Mouse (Mus musculus): ENCODE data around the gene Uox.

Uox gene

DNA sequence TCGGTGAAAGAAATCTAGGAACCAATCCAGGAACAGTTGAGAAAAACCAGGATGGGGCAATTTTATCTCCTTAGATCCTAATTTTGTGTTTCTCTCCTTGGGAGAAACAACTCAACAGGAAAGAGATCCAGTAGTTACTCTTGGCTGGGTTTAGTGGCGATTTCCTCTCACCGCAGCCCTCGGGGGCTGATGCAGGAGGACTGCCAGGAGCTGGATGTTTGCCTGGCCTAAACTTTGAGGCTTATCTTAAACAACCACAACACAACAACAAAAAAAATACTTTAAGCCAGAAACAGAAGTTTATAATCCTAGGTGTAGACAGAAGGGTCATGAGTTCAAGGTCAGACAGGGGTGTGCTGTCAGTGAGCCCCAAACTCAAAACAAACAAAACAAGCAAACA lies 41.6 kb downstream of the Uox start:
- CTCF ChIA-PET, result interaction anchor here in 1 of 4 experiments (0.6 kb wide), 1 partner anchor 59 kb away, joined by 4 read pairs; no protein-coding TSS in a partner anchor
- POLR2A ChIA-PET, result interaction anchor here in 1 of 4 experiments (0.7 kb wide), 1 partner anchor 140 kb away, joined by 3 read pairs; no protein-coding TSS in a partner anchor

DNA sequence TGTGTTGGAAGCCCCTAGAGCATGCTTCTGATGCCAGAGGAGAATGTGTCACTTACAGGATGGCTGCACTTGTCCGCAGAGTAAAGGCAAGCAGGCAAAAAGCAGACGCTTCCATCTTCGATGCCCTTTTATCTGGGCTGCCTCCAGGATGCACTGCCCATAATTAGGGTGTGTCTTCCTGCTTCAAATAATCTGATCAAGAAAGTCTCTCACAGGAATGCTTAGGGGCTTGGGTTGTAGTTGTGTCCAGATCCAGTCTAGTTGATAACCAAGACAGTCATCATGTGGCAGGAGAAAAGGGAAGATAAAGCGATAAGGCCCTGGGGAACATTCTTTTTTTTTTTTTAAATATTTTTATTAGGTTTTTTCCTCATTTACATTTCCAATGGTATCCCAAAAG lies 45.3 kb downstream of the Uox start, which contains the start of gene Dnase2b:
Dnase2b (minus strand) TSS at position 101 of the 400 bp plus-strand sequence.
- ChIA-PET POLR2A (no interaction called here), CTCF (no interaction called here)

GRCm38 (mm10) chr3:146616533-146617283 lies 46.5 kb downstream of the Uox start:
- POLR2A ChIA-PET, result no interaction called here
- CTCF ChIA-PET, result no interaction called here

- POLR2A ChIA-PET, result no interaction called here
- CTCF ChIA-PET, result interaction anchor here in 1 of 4 experiments (1.0 kb wide), 1 partner anchor 297 kb away, joined by 3 read pairs; no protein-coding TSS in a partner anchor
Observed at GRCm38 (mm10) chr3:146617946-146618345, 47.7 kb downstream of the Uox start.

DNA sequence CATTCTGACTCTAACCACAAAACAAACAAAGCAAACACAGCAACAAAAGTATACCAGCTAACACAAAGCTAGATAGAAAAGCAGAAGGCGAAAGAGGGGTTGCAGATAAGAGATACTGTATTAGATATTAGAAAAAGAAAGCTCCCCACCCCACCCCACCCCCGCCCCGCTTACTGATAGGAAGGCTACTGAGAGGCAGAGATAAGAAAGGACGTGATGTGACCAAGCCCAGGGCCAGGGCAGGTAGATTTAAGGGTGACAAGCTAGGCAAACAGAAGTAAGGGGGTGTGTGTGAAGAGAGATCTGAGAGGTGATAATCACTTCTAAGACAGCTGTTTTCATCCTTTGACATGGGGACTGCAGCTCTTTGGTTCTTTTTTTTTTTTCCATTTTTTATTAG lies 48.1 kb downstream of the Uox start:
- POLR2A ChIA-PET, result no interaction called here
- CTCF ChIA-PET, result interaction anchor here in 1 of 4 experiments (0.6 to 1.0 kb wide), 2 partner anchors 296 to 371 kb away, joined by 3 to 7 read pairs; no protein-coding TSS in a partner anchor

GRCm38 (mm10) chr3:146620101-146620500 lies 49.9 kb downstream of the Uox start:
- ChIA-PET CTCF (no interaction called here), POLR2A (interaction anchor here in 2 of 4 experiments (0.5 to 0.9 kb wide), 2 partner anchors 9 to 1070 kb away, joined by 3 to 5 read pairs; no protein-coding TSS in a partner anchor)

GRCm38 (mm10) chr3:146620555-146621249 lies 50.5 kb downstream of the Uox start:
- ChIA-PET CTCF (no interaction called here), POLR2A (interaction anchor here in 1 of 4 experiments (0.9 kb wide), 1 partner anchor 9 kb away, joined by 3 read pairs; no protein-coding TSS in a partner anchor)

- CTCF ChIA-PET, result no interaction called here
Observed at GRCm38 (mm10) chr3:146621966-146622365, 51.7 kb downstream of the Uox start.

GRCm38 (mm10) chr3:146625766-146626165 lies 55.5 kb downstream of the Uox start:
- POLR2A ChIA-PET, result interaction anchor here in 2 of 4 experiments (0.8 kb wide), 2 partner anchors 104 to 125 kb away, joined by 3 read pairs; partner anchors contain the start of gene Rpf1 (in 1 of the 2)
- CTCF ChIA-PET, result no interaction called here

More at GRCm38 (mm10) chr3:146621966-146622365, 51.7 kb downstream of the Uox start:
- POLR2A ChIA-PET, result no interaction called here

GRCm38 (mm10) chr3:146628227-146628982 lies 58.2 kb downstream of the Uox start:
- ChIA-PET CTCF (interaction anchor here in 1 of 4 experiments (0.6 to 0.9 kb wide), 2 partner anchors 26 to 205 kb away, joined by 4 to 14 read pairs; no protein-coding TSS in a partner anchor), POLR2A (interaction anchor here in 2 of 4 experiments (1.1 to 1.4 kb wide), 2 partner anchors 8 to 27 kb away, joined by 3 read pairs; no protein-coding TSS in a partner anchor)

GRCm38 (mm10) chr3:146632506-146632905 lies 62.3 kb downstream of the Uox start:
- CTCF ChIA-PET, result no interaction called here
- POLR2A ChIA-PET, result interaction anchor here in 1 of 4 experiments (0.6 kb wide), 1 partner anchor 387 kb away, joined by 3 read pairs; no protein-coding TSS in a partner anchor

DNA sequence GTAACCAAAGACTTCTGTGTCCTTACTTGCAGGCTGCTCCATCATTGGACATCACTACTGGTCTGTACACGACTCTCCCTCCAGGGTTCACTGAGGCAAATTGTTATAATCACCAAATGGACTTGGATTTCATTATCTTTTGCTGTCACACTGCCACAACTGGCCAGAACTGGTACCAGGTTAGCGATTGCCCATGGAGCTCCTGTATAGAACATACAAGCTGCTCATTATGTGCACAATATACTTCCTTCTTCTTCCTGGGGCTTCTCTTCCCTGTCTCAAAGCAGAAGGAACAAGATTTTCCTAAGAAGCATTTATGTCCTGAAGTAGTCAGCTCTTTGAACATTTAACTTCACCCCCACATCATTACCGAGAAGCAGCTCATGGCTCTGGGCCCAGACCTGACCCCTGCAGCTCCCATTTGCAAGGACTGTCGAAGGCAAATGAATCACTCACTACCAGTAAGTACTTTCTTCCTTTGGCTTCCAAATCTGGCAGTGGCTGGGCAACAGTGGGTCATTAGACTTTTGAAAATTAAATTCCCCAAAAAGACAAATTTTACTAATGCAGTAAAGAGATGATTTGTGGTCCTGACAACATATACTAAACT lies 71.7 kb downstream of the Uox start:
- CTCF ChIA-PET, result interaction anchor here in 1 of 4 experiments (0.6 kb wide), 1 partner anchor 424 kb away, joined by 3 read pairs; no protein-coding TSS in a partner anchor
- POLR2A ChIA-PET, result interaction anchor here in 1 of 4 experiments (0.9 kb wide), 1 partner anchor 12 kb away, joined by 3 read pairs; no protein-coding TSS in a partner anchor

DNA sequence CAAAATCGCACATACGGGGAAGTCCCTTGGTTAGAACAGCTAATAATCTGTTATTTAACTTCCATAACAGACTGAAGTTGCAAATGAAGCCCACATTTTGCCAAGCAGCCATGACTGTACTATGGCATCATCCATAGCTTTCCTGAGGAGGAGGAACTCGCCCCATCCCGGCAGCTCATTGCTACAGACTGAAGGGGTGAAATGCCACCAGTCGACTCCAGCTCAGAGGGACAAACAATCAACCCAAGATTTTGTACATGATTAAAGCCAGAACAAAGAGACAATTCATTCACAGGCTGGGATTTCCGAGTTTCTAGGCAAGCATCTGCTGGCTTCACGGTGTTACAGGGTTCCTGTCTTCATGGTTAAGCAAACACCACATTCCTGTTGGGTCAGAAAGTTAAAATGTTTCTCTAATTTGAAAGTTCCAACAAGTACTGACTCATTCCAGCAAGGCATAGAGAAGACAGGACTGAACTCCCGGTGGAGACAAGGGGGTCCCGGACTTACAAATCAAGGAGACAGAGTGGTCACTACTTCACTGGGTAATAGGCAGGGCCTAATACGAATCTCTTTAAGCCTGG lies 79.2 kb downstream of the Uox start:
- ChIA-PET CTCF (no interaction called here), POLR2A (interaction anchor here in 1 of 4 experiments (1.4 kb wide), 1 partner anchor 128 kb away, joined by 3 read pairs; the partner anchor contains the start of gene Rpf1)

GRCm38 (mm10) chr3:146650716-146651115 lies 80.5 kb downstream of the Uox start:
- CTCF ChIA-PET, result no interaction called here

DNA sequence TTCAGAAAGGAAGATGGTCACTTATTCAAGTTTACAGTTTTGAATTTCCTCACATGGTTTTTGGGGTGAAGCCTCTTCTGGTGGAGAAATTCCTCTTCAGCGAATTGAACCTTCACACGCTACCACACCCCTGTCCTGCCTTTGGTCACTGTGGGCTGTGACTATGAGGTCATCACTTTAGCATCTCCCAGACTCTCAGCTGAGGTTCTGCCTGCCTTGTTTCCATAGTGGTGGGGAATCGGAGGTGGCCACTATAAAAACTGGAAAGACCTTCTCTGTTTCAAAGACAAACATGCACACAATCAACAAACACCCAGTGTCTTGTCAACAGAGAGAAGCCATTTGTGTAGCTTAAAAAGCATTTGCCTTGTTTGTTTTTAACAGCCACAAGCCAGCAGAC lies 81.0 kb downstream of the Uox start, which contains the start of gene 4930503B20Rik:
4930503B20Rik (minus strand) TSS at position 101 of the 400 bp plus-strand sequence.
- ChIA-PET POLR2A (interaction anchor here in 1 of 4 experiments (0.7 kb wide), 1 partner anchor 191 kb away, joined by 3 read pairs; no protein-coding TSS in a partner anchor), CTCF (no interaction called here)

More at GRCm38 (mm10) chr3:146650716-146651115, 80.5 kb downstream of the Uox start:
- POLR2A ChIA-PET, result no interaction called here

DNA sequence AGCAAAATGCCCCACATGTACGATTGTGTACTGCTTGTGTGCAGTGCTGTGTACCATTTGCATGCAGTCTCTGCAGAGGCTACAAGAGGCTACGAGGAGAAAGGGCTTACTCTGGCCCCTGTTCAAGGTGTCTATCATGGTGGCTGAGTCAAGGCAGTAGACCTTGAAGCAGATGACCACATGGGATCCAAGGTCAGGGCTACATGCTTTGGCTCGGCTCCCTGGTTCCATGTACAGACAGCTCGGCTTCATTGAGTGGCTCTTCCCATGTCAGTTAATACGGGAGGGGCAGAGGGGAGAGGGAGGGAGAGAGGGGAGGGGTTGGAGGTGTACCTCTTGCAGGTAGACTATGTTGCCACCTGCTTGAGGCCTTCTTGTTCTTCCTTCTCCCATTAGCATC lies 82.2 kb downstream of the Uox start:
- ChIA-PET POLR2A (interaction anchor here in 2 of 4 experiments (0.7 kb wide), 3 partner anchors 11 to 85 kb away, joined by 3 to 8 read pairs (median 4); no protein-coding TSS in a partner anchor), CTCF (no interaction called here)

DNA sequence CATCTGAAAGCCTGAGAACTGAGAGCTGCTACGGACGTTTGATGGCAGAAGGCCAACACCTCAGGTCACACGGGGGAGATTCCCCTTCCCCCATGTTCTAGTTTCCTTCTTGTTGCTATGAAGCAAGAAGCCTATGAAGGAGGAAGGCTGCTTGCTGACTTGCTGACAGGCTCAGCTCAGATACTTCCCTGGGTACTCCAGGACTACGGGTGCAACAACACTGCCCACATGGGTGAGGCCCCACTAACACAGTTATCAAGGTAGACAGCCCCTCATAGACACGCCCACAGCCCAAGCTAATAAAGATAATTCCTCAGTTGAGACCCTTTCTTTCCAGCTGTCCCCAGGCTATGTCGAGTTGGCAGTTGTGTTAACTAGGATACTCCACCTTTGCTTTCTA lies 83.5 kb downstream of the Uox start:
- CTCF ChIA-PET, result no interaction called here
- POLR2A ChIA-PET, result interaction anchor here in 1 of 4 experiments (1.4 kb wide), 1 partner anchor 12 kb away, joined by 3 read pairs; no protein-coding TSS in a partner anchor
